Mouse (Mus musculus) erythroid progenitor cell, adult 5-6 weeks (primary cell): ENCODE data around the gene Cdc27. TPM values are rescaled to one million over a fixed set of nuclear protein-coding genes. Genes with fewer than 3 reads are reported as not detected.

Source experiments
- ATAC-seq: replicated peaks from 2 replicates; pipeline ENCODE4 v1.8.0; 2016; ENCODE audit warnings: moderate number of reproducible peaks, mild to moderate bottlenecking, moderate TSS enrichment, inconsistent platforms; ENCODE audit not compliant: poor library complexity, low FRiP score, severe bottlenecking
- total RNA-seq, 2 experiments: library from RNA; stranded (forward) in 1 of 2; stranded (reverse) in 1 of 2; fragments of 150-400 nt in 1 of 2; fragments of 186-747, 209-891 nt in 1 of 2; gene quantifications; 2 replicates each; pipeline versions ENCODE4 v1.2.3 to v1.2.4; 2015 to 2017; ENCODE audit warnings: low replicate concordance in 2 of 2

Gene Cdc27
- total RNA-seq, 2 experiments from 2014 or later: 78.4 to 116 TPM

GRCm38 (mm10) chr11:104512436-104512835 is 38.0 kb downstream of the Cdc27 start:
- ATAC-seq: no peak

DNA sequence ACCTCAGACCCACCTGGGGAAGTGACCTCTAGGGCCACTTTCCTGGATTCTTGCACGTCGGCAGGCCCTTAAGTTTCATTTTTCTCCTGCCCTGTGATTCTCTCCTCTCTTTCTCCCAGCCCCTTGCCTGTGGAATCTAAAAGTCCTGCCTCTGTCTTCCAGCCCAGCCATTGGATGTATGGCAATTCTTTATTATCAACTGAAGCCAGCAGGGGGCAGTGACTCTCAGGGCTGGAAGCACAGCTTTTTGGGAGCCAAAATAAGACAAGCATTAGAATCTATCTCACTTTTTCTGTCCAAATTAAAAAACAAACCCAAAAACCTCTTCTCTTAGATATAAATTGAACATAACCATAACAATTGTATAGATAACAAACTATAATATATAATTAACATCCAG is 39.8 kb downstream of the Cdc27 start:
- ATAC-seq: 0 out of 2 replicates have a peak, but pooled peaks have one; percentile 54

DNA sequence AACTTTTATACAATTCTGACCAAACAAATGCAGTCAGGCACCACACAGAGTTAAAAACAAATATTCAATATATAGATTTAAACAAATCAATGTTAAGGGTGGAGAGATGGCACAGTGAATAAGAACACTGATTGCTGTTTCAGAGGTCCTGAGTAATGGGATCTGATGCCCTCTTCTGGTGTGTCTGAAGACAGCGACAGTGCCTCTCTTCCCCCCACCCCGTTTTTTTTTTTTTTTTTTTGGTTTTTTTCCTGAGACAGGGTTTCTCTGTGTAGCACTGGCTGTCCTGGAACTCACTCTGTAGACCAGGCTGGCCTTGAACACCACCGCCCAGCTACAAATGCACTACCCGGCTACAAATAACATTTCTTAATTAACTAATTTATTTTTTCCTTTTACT is 42.0 kb downstream of the Cdc27 start:
- ATAC-seq: no peak

GRCm38 (mm10) chr11:104488292-104488691 is 62.1 kb downstream of the Cdc27 start:
- no peak for ATAC-seq

DNA sequence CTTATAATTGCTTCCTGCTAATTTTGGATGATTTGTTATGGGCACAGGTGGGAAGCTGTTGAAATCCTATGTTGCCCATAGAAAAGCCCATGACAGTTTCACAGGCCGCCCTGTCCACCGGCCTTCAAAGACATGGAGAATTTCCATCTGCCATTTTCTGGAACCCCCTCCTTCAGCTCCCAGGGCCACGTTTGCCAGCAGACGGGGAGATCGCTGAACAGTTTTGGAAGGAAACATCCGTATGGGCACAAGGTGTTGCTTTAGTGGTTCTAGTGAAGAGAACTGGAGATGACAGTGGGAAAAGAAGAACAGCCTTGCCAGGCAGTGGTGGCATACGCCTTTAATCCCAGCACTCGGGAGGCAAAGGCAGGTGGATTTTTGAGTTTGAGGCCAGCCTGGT is 68.4 kb downstream of the Cdc27 start:
- ATAC-seq: no peak

- no peak for ATAC-seq
Observed at GRCm38 (mm10) chr11:104479505-104479904, 70.9 kb downstream of the Cdc27 start.

- peak; percentile 97 for ATAC-seq
Observed at GRCm38 (mm10) chr11:104469371-104469835, 81.0 kb downstream of the Cdc27 start.

DNA sequence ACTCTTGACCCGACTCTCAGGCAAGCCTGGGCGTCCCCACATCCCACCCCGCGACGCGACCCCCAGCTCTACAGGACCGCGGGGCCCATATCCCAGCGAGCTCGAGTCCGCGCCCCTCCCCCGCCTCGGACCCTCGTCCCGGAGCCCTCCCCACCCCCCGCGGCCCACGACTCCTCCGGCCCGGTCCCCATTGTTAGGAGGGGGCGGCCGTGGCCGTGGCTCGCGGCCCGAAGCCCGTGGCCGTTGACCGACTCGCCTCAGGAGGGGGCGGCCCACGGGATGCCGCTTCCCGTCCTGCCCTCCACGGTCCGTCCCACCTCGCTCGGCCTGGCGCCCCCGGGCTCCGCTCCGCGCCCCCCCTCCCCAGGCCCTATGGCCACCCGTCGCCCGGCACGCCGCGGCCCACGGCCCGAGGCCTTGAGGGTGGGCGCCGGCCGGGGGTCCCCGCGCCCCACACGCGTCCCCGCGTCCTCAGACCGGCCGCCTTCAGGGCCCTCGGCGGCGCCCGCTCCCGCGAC is 81.6 kb downstream of the Cdc27 start, which contains the start of gene Kansl1:
Gene Kansl1, minus strand, starts transcription at position 111 of the 518 bp plus-strand sequence.
- ATAC-seq: no peak

GRCm38 (mm10) chr11:104467698-104468097 is 82.7 kb downstream of the Cdc27 start:
- ATAC-seq: peak; percentile 64

GRCm38 (mm10) chr11:104461551-104461950 is 88.9 kb downstream of the Cdc27 start:
- peak; percentile 94 for ATAC-seq

GRCm38 (mm10) chr11:104459671-104460070 is 90.7 kb downstream of the Cdc27 start:
- no peak for ATAC-seq

DNA sequence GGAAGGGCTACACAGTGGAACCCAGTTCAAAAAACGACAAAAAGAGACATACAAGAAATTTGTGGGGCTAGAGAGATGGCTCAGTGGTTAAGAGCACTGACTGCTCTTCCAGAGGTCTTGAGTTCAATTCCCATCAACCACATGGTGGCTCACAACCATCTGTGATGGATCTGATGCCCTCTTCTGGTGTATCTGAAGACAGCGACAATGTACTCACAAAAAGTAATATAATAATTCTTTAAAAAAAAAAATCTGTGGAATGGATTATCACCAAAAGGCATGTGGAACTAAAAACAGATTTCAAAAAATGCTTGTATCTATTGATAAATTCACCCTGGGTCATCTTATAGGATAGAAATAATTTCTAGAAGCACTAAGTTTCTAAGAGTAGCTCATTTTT is 91.9 kb downstream of the Cdc27 start:
- no peak for ATAC-seq

Other genes starting within 250 kb of the Cdc27 start
- gene Kansl1, start 81.8 kb downstream of the Cdc27 start, total RNA-seq (2015; ENCODE audit: low replicate concordance): 29.8 and 31.7 TPM in 2 replicates
- gene Kansl1, start 81.8 kb downstream of the Cdc27 start, total RNA-seq (2017; ENCODE audit: low replicate concordance): 19.8 and 23.9 TPM in 2 replicates
- 5.9 and 21.6 TPM in 2 replicates for gene Myl4, start within 50 bp of the Cdc27 start, total RNA-seq (2015; ENCODE audit: low replicate concordance)
- 0.68 and 7.3 TPM in 2 replicates for gene Myl4, start within 50 bp of the Cdc27 start, total RNA-seq (2017; ENCODE audit: low replicate concordance)
- 2.1 TPM in 1 of 2 replicates, not detected in the other for gene Itgb3, start 57.4 kb upstream of the Cdc27 start, total RNA-seq (2015; ENCODE audit: low replicate concordance)
- gene Itgb3, start 57.4 kb upstream of the Cdc27 start, total RNA-seq (2017; ENCODE audit: low replicate concordance): 2.4 and 3.6 TPM in 2 replicates
- gene Gm11639, start 135.1 kb upstream of the Cdc27 start, total RNA-seq (2015; ENCODE audit: low replicate concordance): not detected in 2 replicates
- gene Gm11639, start 135.1 kb upstream of the Cdc27 start, total RNA-seq (2017; ENCODE audit: low replicate concordance): not detected in 2 replicates